Mouse (Mus musculus) bone marrow macrophage, adult 2 months (primary cell): ENCODE measurements around the gene Znrf2. TPM values are rescaled to one million over a fixed set of nuclear protein-coding genes. Genes with fewer than 3 reads are reported as not detected.
A peak's percentile ranks its signal among the peaks of the same experiment; 100 is the strongest.

Experiments used
- H3K27ac ChIP-seq: 2 replicates; pipeline ENCODE4 v1.5.1; 2012; ENCODE audit warnings: low read depth, low read length; ENCODE audit not compliant: insufficient read depth
- H3K4me1 ChIP-seq: 2 replicates; pipeline ENCODE4 v1.6.1; 2012; ENCODE audit warnings: low read length; ENCODE audit not compliant: control insufficient read depth, insufficient read depth
- H3K4me3 ChIP-seq: 2 replicates; pipeline ENCODE4 v1.5.1; 2012; ENCODE audit warnings: mild to moderate bottlenecking, low read length, moderate library complexity; ENCODE audit not compliant: insufficient read depth
- CTCF ChIP-seq: IDR thresholded peaks from 2 replicates; pipeline ENCODE4 v1.5.1; 2012; ENCODE audit warnings: low read depth, mild to moderate bottlenecking, low read length, moderate library complexity
- POLR2A ChIP-seq: IDR thresholded peaks from 2 replicates; pipeline ENCODE4 v1.6.1; 2012; ENCODE audit warnings: mild to moderate bottlenecking, low read depth, low read length, borderline replicate concordance
- polyA plus RNA-seq: library from polyadenylated mRNA; stranded (reverse); fragments of >200 nt; gene quantifications from 2 replicates; pipeline ENCODE4 v1.2.4, GENCODE M21; 2012; ENCODE audit not compliant: missing spikeins, insufficient read depth, insufficient read length

Gene Znrf2
- polyA plus RNA-seq, 1 experiment, result 104 TPM

- TF ChIP-seq POLR2A (no peak), CTCF (no peak)
- no peak overlapping the region for H3K4me3 ChIP-seq
- peak overlapping the region; percentile 49 for H3K27ac ChIP-seq
- peaks cover 14% of the 10 kb centered on the region for H3K4me1 ChIP-seq
These were observed 50.7 kb downstream of the Znrf2 start for GRCm38 (mm10) chr6:54867411-54867745.

DNA sequence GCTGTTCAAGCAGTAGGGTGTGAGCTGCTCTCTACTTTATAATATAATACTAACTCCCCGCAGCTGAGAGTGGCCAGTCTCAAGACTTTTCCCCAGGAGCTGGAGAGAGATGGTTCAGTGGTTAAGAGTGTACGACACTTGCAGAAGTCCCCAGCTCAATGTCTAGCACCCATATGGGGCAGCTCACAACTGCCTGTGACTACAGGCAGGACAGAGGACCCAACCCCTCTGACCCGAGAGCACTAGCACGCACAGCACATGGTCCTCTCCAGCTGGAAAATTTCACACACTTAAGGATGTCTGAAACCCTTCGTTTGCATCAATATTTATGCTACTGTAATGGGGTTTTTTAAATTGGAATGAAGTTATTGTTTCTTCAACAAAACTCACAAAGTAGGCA, 56.3 kb downstream of the Znrf2 start:
- TF ChIP-seq CTCF (no peak), POLR2A (no peak)
- Histone ChIP-seq H3K4me1 (no peaks in the 10 kb centered on the region), H3K27ac (no peak overlapping the region), H3K4me3 (no peak overlapping the region)

- Histone ChIP-seq H3K4me3 (no peak overlapping the region), H3K4me1 (no peaks in the 10 kb centered on the region), H3K27ac (no peak overlapping the region)
- TF ChIP-seq POLR2A (no peak), CTCF (no peak)
These were observed 60.1 kb downstream of the Znrf2 start for GRCm38 (mm10) chr6:54876782-54877181.

- Histone ChIP-seq H3K27ac (no peak overlapping the region), H3K4me1 (no peaks in the 10 kb centered on the region), H3K4me3 (no peak overlapping the region)
- TF ChIP-seq POLR2A (no peak), CTCF (no peak)
These were observed 60.9 kb downstream of the Znrf2 start for GRCm38 (mm10) chr6:54877651-54878050.

DNA sequence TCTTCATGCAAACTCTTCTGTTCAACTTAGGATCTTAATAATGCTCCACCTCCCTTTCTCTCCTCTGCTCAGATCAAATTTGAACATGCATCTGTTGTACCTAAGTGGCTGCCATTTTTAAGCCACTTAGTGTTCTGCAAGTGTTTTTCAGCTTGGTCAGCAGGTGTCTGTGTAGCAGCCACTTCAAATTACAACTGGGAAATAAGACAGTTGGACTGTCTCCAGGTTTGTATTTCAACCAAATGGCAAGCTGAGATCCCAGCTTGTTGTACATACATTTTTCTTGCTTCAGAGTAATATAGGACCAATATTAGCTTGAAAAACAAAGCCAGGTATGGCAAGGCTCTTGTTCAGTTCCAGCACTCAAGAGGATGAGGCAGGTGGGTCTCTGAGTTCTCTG, 61.8 kb downstream of the Znrf2 start:
- Histone ChIP-seq H3K4me3 (no peak overlapping the region), H3K27ac (no peak overlapping the region), H3K4me1 (no peaks in the 10 kb centered on the region)
- TF ChIP-seq POLR2A (no peak), CTCF (no peak)

GRCm38 (mm10) chr6:54880086-54880485, 63.4 kb downstream of the Znrf2 start:
- Histone ChIP-seq H3K4me1 (no peaks in the 10 kb centered on the region), H3K4me3 (no peak overlapping the region), H3K27ac (no peak overlapping the region)
- TF ChIP-seq CTCF (no peak), POLR2A (no peak)

DNA sequence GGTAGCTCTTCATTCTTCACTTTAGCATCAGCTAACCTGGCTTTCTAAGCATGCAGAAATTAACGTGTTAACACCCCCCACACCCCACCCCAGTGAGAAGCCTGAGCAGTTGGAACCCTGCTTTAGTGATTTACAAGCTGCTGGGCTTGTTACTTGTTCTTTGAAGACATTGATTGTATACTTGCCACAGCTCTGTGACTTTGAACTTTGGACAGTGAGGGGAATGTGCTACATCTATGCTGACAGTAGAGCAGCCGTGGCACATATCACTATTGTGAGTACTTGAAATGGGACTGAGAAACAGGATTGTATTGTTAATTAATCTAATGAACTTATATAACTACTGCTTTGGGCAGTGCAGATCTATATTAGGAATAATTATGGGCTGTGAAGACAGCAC, 66.7 kb downstream of the Znrf2 start:
- Histone ChIP-seq H3K27ac (no peak overlapping the region), H3K4me1 (no peaks in the 10 kb centered on the region), H3K4me3 (no peak overlapping the region)
- TF ChIP-seq POLR2A (no peak), CTCF (no peak)

DNA sequence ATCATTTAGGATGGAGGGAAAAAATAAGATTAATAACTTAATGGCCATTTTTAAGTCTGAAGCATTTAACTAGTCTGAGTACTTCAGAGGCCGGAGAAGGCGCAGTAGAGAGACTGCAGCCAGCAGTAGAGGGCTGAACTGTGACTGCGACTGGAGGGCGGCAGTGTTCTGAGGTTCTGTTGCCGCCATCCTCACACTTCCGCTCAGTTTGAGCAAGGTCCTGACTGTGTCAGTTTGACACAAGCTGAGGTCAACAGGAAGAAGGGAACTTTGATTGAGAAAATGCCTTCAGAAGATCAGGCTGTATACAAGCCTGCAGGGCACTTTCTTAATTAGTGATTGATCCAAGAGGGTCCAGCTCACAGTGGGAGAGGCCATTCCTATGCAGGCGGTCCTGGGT, 69.5 kb downstream of the Znrf2 start:
- TF ChIP-seq POLR2A, result no peak
- no peak for TF ChIP-seq CTCF
- Histone ChIP-seq H3K27ac (no peak overlapping the region), H3K4me1 (no peaks in the 10 kb centered on the region), H3K4me3 (no peak overlapping the region)

GRCm38 (mm10) chr6:54890221-54890620, 73.5 kb downstream of the Znrf2 start:
- no peak overlapping the region for H3K4me3 ChIP-seq
- TF ChIP-seq POLR2A (no peak), CTCF (no peak)
- no peak overlapping the region for H3K27ac ChIP-seq
- H3K4me1 ChIP-seq, result no peaks in the 10 kb centered on the region

DNA sequence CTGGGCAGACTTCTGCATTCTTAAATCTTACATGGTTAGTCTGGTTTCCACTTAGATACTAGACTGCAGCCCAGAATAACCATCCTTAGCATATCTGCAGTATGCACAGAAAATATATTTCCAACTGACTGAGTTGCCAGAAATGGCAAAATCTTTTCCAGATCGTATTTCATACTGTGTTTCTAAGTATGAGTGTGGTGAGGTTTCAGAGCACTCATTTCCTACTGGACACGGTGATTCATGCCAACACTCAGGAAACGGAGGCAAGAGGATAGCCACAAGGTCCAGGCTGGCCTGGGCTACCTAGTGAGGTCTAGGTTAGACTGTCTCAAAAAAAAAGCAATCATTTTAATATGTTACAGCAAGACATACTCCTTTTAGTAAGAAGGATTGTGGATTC, 74.7 kb downstream of the Znrf2 start:
- Histone ChIP-seq H3K27ac (no peak overlapping the region), H3K4me3 (no peak overlapping the region), H3K4me1 (no peaks in the 10 kb centered on the region)
- TF ChIP-seq POLR2A, result no peak
- no peak for TF ChIP-seq CTCF

GRCm38 (mm10) chr6:54900256-54900655, 83.5 kb downstream of the Znrf2 start:
- Histone ChIP-seq H3K27ac (no peak overlapping the region), H3K4me3 (no peak overlapping the region), H3K4me1 (peaks cover 2% of the 10 kb centered on the region; the same call in 1 of the 2 replicates)
- no peak for TF ChIP-seq CTCF
- no peak for TF ChIP-seq POLR2A
